Mouse (Mus musculus) frontal cortex, adult 2 months (tissue): ENCODE measurements around the gene Kctd19. TPM values are rescaled to one million over a fixed set of nuclear protein-coding genes. Genes with fewer than 3 reads are reported as not detected.

Source experiments
- DNase-seq, 2 experiments: peaks; one replicate each; pipeline ENCODE4 v3.0.0; 2022; ENCODE audit warnings: low spot score in 1 of 2; ENCODE audit errors: extremely low spot score in 1 of 2
- polyA plus RNA-seq: library from polyadenylated mRNA; depleted of rRNA; stranded (reverse); fragments of >200 nt; gene quantifications from 2 replicates; pipeline ENCODE4 v1.2.3, GENCODE M21; 2012; rRNA removed

Gene Kctd19
- polyA plus RNA-seq: not detected in 2 replicates

DNA sequence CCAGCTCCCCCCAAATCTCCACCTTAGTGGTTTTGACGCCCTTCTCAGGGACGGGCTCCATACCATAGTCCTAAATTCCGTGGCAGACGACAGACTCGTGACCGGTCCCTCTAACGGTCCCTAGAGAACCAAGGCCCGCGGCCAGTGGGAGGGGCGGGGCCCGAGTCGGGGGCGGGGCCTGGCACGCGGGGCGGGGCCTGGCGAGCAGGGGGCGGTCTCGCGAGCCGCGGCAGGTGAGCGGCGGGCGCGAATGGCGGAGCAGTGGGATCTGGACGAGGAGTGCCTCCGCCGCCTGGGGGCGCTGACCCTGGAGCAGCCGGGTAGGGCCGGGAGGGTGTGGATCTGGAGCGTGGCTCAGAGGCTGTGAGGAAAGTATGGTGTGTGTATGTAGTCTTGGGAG is at the start of gene Kctd19, which contains the start of gene Lrrc36:
Kctd19 (minus strand) TSS at position 112 of the 400 bp plus-strand sequence.
Lrrc36 (plus strand) TSS at position 181 of the 400 bp plus-strand sequence.
- DNase-seq: peak in 1 of 2 experiments; percentile 10

- no peak for DNase-seq
These were observed 47.9 kb upstream of the Kctd19 start for GRCm38 (mm10) chr8:105461085-105461803.

DNA sequence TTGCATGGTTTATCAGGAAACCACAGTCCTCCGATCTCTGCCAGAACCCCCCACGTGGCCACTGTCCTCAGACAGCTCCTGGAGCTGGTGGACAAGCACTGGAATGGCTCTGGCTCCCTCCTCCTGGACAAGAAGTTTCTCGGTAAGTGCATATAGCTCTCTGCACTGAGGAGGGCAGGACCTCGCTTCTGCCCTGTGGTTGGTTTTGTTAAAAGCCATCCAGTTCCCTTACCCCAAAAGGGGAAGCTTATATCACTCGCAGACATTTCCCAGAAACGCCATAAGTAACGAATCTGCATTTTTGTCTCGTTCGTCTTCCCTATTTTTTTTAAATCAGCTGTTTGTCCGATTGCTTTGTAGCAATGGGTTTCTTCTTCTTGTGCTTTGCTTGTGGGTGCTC is 41.9 kb upstream of the Kctd19 start:
- no peak for DNase-seq

- DNase-seq: no peak
These were observed 40.8 kb upstream of the Kctd19 start for GRCm38 (mm10) chr8:105454088-105454487.

- DNase-seq: no peak
These were observed 40.0 kb upstream of the Kctd19 start for GRCm38 (mm10) chr8:105453296-105453695.

DNA sequence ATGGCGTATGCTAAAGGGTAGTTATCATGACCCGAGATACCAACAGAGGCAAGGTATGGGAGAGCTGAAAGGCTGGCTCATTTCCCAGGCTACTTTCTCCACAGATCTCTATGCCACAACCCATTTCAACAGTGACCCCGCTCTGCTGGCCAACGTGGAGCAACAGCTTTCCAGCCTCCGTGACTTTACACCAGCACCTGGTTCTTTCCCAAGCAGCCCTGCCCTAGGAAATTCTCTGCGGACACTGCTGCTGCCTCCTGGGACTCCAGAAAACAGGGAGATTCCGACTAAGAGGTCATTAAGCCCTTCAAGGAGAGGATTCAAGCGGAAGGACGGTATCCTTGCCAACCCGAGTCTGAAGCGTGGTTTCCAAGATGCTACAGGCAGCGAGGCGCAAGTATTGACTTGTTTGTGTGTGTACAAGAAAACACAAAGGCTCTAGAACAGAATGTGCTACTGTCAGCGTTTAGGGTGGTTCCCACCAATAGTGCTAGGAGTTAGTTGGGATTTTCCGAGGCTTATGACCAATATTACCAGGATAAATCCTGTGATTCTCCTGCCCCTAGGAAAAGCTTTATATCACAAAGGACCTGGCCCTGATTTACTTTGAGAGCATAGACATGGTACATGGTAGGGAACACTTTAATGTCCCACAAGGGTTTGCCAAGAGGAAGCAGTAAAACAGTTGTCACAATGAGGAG is 38.8 kb upstream of the Kctd19 start:
- DNase-seq: no peak

GRCm38 (mm10) chr8:105450977-105451376 is 37.7 kb upstream of the Kctd19 start:
- no peak for DNase-seq

- DNase-seq: no peak
These were observed 35.3 kb upstream of the Kctd19 start for GRCm38 (mm10) chr8:105448596-105448995.

GRCm38 (mm10) chr8:105448188-105448587 is 34.9 kb upstream of the Kctd19 start:
- no peak for DNase-seq

DNA sequence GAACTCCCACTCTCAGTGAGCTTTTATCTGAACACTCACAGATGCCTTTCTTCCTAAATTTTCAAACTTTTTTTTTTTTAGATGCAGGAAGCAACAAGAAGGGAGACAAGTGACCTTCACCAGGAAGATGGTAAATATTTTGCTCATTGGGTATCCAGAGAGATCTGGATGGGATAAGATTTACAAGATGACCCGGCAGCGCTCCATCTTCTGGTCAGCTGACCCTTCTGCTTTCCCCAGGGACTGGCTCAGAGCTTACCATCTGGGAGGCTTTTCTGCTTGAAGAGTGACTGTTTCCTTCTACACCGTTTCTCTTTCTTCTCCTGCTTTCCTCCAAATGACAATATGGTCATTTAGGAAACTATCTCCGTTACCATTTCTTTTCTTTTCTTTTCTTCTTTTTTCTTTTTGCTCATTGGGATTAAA is 32.8 kb upstream of the Kctd19 start:
- no peak for DNase-seq

DNA sequence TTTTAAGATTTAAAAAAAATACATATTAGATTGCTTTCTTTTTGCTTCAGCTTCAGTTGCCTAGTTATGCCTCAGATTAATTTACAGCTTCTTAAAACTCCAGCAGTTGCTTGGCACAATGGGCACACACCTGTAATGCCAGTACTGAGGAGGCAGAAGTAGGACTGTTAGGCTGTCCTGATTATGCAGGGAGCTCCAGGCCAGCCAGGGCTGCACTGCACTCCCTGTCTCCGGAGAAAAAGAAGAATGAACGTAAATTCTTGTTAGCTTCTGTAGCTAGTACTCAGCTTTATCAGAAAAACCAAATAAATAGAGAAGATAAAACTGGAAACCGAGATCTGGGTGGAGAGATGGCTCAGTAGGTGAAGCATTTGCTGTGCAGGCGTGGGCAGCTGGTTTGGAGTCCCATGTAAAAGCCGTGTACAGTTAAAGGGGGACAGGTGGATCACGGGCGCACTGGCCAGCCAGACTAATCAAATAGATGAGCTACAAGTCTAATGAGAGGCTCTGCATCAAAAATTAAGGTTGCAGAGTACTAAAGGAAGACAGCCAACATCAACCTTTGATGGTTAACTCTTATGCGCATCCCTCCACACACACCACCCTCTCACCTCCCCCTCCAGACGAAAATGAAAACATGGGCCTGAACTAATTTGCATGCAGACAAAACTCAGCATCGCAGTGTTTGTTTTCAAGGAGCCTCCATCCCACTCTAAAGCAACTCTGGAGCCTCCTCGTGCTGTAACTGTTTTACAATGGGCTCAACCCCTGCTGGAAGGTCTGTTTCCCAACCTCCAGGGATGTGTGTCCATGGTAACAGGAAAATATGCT is 32.2 kb upstream of the Kctd19 start:
- DNase-seq: peak in 1 of 2 experiments; percentile 70

DNA sequence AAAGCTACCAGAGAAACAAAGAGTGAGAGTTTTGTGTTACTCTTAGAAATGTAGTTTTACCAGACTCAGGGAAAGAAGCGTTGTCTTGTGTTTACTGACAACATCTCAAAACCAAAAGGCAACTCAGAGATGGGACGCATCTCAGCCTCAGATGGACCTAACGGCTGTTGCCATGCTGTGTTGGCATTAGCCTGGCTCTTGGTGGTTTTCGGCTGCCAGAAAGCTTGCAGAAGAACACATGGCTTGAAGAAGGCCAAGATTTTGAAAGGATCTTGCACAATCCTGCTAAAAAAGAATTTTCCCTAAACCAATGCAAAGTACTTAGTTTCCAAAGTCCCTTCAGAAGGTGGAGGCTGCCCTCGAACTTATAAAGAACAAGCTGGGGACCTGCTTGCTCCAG is 29.4 kb upstream of the Kctd19 start:
- no peak for DNase-seq

GRCm38 (mm10) chr8:105441433-105441832 is 28.1 kb upstream of the Kctd19 start:
- DNase-seq: peak in 1 of 2 experiments; percentile 37

GRCm38 (mm10) chr8:105438865-105439264 is 25.6 kb upstream of the Kctd19 start:
- no peak for DNase-seq

DNA sequence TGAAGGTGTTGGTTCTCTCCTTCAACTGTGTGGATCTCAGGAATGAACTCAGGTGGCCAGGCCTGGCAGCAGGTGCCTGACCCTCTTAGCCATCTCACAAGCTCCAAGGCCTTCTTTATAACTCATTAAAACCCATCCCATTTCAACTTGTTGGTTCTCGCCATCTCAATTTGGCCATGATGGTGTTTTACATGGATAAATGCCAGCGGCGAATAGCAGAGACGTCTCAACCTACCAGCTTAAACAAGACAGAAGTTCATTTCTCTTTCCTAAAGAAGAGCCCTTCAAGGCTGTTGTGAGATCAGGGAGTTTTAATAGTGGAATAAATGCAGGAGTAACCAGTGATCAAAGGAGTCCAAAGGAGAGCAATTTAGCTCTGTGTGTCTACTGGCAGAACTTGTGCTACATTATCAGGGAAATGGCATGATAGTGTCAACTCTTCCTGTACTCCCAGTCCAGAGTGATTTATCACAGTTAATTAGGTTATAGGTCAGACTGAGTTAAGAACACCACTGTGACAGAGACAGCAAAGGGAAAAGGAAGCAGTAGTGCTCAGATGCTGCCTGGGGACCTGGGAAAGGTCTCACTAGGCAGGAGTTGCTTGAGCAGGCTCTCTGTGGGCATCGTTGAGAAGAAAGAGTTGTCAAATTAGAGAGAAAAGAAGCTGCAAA is 23.9 kb upstream of the Kctd19 start:
- DNase-seq: no peak

DNA sequence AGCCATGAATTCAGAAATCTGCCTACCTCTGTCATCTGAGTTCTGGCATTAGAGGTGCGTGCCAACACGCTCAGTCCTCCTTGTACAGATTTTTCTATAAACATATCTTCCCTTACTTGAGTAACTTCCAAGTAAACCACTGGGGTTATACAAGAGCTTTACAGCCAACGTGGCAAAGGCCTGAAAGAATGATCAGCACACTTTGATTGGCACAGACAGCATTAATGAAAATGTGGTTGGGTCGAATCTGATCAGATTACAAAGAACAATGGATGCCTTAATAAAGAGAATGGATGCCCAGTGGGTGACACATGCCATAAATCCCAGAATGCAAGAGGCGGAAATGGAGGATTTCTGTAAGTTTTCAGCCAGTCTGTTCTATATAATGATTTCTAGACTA is 22.9 kb upstream of the Kctd19 start:
- no peak for DNase-seq

DNA sequence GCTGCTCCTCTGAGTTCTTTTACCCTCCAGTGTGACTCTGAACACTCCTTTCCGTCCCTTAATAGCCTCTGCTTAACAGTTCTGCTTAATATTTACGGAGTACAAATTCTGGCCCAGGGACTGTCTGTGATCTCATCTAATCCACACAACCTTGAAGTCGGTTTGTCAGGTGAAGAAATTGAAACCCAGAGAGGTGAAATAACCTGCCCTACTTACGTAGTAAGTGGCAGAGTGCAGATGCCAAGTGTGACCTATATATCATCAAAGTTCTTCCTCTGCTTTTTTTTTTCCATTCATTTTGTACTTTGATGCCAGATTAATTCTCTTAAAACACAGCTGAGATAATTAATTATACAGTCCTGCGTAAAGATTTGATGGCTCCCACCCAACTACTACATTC is 20.8 kb upstream of the Kctd19 start:
- DNase-seq: no peak

- no peak for DNase-seq
These were observed 20.2 kb upstream of the Kctd19 start for GRCm38 (mm10) chr8:105433511-105433910.

- DNase-seq: no peak
These were observed 19.7 kb upstream of the Kctd19 start for GRCm38 (mm10) chr8:105433021-105433420.

DNA sequence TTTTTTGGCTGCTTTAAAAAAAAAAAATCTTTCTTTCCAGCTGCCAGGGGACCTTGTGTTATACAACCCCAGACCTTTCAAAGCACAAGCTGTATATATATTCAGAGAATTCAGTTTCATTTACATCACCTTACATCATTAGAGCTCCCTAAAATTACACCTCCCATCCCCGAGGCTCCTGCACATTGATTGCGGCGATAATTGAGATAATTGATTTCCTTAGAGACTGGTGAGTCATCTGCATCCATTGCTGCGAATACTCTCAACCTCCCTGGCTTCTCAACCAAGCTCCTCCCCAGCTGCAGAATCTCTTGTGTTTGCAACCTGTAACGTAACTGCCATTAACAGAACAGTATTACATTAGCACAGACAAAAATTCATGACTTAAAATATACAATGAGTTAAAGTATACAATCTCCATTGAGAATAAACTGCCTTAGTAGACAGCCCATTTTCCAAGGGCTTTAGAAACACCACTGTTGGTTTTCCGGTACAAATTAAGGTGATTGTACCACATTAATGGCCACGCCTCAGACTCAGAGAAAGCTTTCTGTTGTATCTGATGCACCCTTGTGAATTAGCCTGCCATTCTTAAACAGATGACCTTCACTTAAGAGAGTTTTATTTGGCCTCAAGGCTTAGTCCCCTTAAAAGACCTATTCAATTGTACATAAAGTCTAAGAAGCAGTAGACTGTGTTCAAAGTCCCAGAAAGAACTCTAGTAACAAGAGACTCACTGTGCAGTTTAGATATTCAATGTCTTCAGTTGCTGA is 18.6 kb upstream of the Kctd19 start:
- no peak for DNase-seq
